Comparison of ENCODE assay signal across 14 mouse cellular contexts in the genomic region with DNA sequence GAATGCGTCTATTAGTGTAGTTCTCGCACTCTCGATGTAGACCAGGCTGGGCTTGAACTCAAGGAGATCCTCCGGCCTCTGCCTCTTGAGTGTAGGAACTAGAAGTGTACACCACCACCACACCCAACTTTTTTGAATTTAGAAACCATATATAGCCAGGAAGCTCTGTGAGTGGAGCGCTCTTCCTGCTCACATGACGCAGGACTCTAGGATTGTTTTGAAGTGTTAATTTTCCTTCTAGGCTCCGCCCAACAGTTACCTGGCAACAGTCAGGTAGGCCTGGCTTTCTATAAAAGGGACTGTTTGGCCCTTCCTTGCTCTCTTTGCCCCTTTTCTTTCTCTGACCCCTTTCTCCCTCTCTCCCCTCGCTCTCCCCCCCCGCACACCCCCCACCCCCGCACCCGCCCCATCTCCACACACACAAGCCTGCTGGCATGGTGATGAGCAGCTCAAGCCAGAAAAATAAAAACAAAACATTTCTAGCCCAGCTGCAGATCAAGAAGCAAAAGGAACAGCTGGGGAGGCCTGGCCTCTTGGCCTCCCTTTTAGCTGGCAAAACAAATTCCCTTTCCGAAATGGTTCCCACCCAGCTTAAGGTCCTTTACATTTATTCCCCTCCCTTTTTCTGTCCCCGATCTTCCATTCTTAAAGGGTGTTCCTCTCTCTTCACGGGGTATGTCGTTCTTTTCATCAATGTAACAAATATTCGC. TPM values are rescaled to one million over a fixed set of nuclear protein-coding genes. Genes with fewer than 3 reads are reported as not detected.
DNase-seq lines count a peak whose midpoint lies in the region; ATAC-seq lines count a peak whose summit lies in the region.
"Had no signal": no experiment of that assay in that cellular context is flagged by ENCODE, and none has a peak within 500 bp of the region (broad histone marks: within the 10 kb centered on the region; RNA-seq: fewer than 3 reads in every experiment).

No protein-coding gene starts in this region.

- no peak overlapping the region for H3K9ac ChIP-seq in intestine, embryonic 16.5 days (ENCODE audit: low read depth, low read length)
- H3K9ac ChIP-seq in intestine, embryonic 15.5 days = no peak overlapping the region
- H3K9ac ChIP-seq: limb, embryonic 13.5 days; liver, embryonic 15.5 days; neural tube, embryonic 13.5 days had no signal

- intact Hi-C loops in left cerebral cortex, postnatal 10 days (cut with DNase I) = no loop called here

- no peaks in the 10 kb centered on the region for H3K36me3 ChIP-seq in intestine, embryonic 16.5 days (ENCODE audit: control insufficient read depth, insufficient read depth, low read length)
- no peaks in the 10 kb centered on the region for H3K36me3 ChIP-seq in intestine, embryonic 15.5 days
- H3K36me3 ChIP-seq: embryonic facial prominence, embryonic 10.5 days; limb, embryonic 13.5 days; liver, embryonic 15.5 days; neural tube, embryonic 13.5 days had no signal

- no peak overlapping the region for H3K4me2 ChIP-seq in intestine, embryonic 16.5 days (ENCODE audit: low read depth, low read length)
- H3K4me2 ChIP-seq in intestine, embryonic 15.5 days (replicated peaks) = no peak overlapping the region
- H3K4me2 ChIP-seq: limb, embryonic 13.5 days; liver, embryonic 15.5 days; neural tube, embryonic 13.5 days had no signal

- H3K27ac ChIP-seq in intestine, embryonic 16.5 days (ENCODE audit: low read length) = no peak overlapping the region
- no peak overlapping the region for H3K27ac ChIP-seq in intestine, embryonic 15.5 days
- H3K27ac ChIP-seq: embryonic facial prominence, embryonic 10.5 days; limb, embryonic 13.5 days; liver, embryonic 15.5 days; neural tube, embryonic 13.5 days had no signal

- no peaks in the 10 kb centered on the region for H3K27me3 ChIP-seq in intestine, embryonic 16.5 days (replicated peaks; ENCODE audit: control insufficient read depth, insufficient read depth, low read length)
- H3K27me3 ChIP-seq in intestine, embryonic 15.5 days (replicated peaks) = no peaks in the 10 kb centered on the region
- H3K27me3 ChIP-seq: limb, embryonic 13.5 days; liver, embryonic 15.5 days; megakaryocyte, embryonic 14.5 days; neural tube, embryonic 13.5 days had no signal

- no peak overlapping the region for H3K4me3 ChIP-seq in intestine, embryonic 16.5 days (ENCODE audit: low read length)
- no peak overlapping the region for H3K4me3 ChIP-seq in intestine, embryonic 15.5 days (replicated peaks)
- H3K4me3 ChIP-seq: embryonic facial prominence, embryonic 10.5 days; limb, embryonic 13.5 days; liver, embryonic 15.5 days; megakaryocyte, embryonic 14.5 days; neural tube, embryonic 13.5 days had no signal

- DNase-seq in ES-CJ7 (ENCODE audit: low read depth, low spot score) = peak; percentile 92
- peak; percentile 44 to 45 for DNase-seq in heart, adult 9 months (ENCODE audit: low spot score in 2 of 2)
- DNase-seq in lung, postnatal 25 days (ENCODE audit: low spot score) = peak; percentile 29
- DNase-seq in adrenal gland, postnatal 14 days = no peak
- DNase-seq in left cerebral cortex, postnatal 10 days (ENCODE audit: extremely low spot score in 1 of 2, low spot score in 2 of 2) = no peak
- DNase-seq: cerebellum, adult 11 months; cerebellum, postnatal 36 days had no signal

- peak; percentile 36; the same call in 1 of the 2 replicates for ATAC-seq in intestine, embryonic 16.5 days
- ATAC-seq in intestine, embryonic 15.5 days = no peak; the same call in 1 of the 2 replicates

- H3K9me3 ChIP-seq in intestine, embryonic 16.5 days (ENCODE audit: control insufficient read depth, low read length) = no peaks in the 10 kb centered on the region
- H3K9me3 ChIP-seq in intestine, embryonic 15.5 days = no peaks in the 10 kb centered on the region
- H3K9me3 ChIP-seq: embryonic facial prominence, embryonic 10.5 days; limb, embryonic 13.5 days; liver, embryonic 15.5 days; megakaryocyte, embryonic 14.5 days; neural tube, embryonic 13.5 days had no signal

- 83% methylated on average over 16 of the region's 16 CpGs for WGBS in intestine, embryonic 16.5 days
- 80% methylated on average over 16 of the region's 16 CpGs for whole genome bisulfite sequencing in intestine, embryonic 15.5 days

- 0 out of 2 replicates have a peak, but pooled peaks cover 2% of the 10 kb centered on the region for H3K4me1 ChIP-seq in intestine, embryonic 16.5 days (ENCODE audit: control insufficient read depth, insufficient read depth, low read length)
- no peaks in the 10 kb centered on the region for H3K4me1 ChIP-seq in intestine, embryonic 15.5 days (replicated peaks)
- H3K4me1 ChIP-seq: embryonic facial prominence, embryonic 10.5 days; limb, embryonic 13.5 days; liver, embryonic 15.5 days; neural tube, embryonic 13.5 days had no signal

RNA-seq across cellular contexts. Expression of gene Akap12, which starts 22.4 kb away (rescaled TPM):
- 32.5 and 37.0 TPM in 2 replicates for polyA plus RNA-seq in intestine, embryonic 16.5 days (2015; fragmentation: Nextera tagmentation; extraction: Ambion mirVana)
- 48.3 and 50.6 TPM in 2 replicates for polyA plus RNA-seq in intestine, embryonic 15.5 days (2015; fragmentation: Nextera tagmentation; extraction: Ambion mirVana)
- total RNA-seq in adrenal gland, postnatal 14 days (2021) = 30.7 and 35.0 TPM in 2 replicates
- total RNA-seq in left cerebral cortex, postnatal 10 days (2021) = 10 to 100 TPM; 28.1 to 28.5 TPM

Comparison
In these comparisons a context has a peak if more than half of its experiments do, and no peak if none do; other contexts are left out.
1. DNase-seq: peak in ES-CJ7 (single experiment), heart, adult 9 months (2 of 2) and lung, postnatal 25 days (single experiment); none in adrenal gland, postnatal 14 days (single experiment) and left cerebral cortex, postnatal 10 days (0 of 2).